Mouse (Mus musculus): Measurements from ENCODE around the gene Elp6. TPM values are rescaled to one million over a fixed set of nuclear protein-coding genes. Genes with fewer than 3 reads are reported as not detected.
"Not testable (repeated sequence)": the region's sequence is repeated elsewhere in the genome, so short reads cannot be mapped to it uniquely, and the experiment has no call there.

Elp6 gene
- polyA plus RNA-seq, 1 experiment from 2014 or later = 24.9 TPM

GRCm38 (mm10) chr9:110316503-110316902 is 11.5 kb downstream of the Elp6 start:
- H3K4me3 ChIP-seq (replicated peaks) = no peak overlapping the region
- WGBS = 93% methylated on average over 8 of the region's 8 CpGs
- H3K27ac ChIP-seq (replicated peaks) = no peak overlapping the region
- H3K4me2 ChIP-seq (replicated peaks) = no peak overlapping the region
- no peak for ATAC-seq (ENCODE audit: insufficient number of reproducible peaks, low FRiP score, low TSS enrichment, low read depth)
- no peak overlapping the region for H3K9ac ChIP-seq
- no peaks in the 10 kb centered on the region for H3K9me3 ChIP-seq (replicated peaks)
- H3K36me3 ChIP-seq = peaks cover 68% of the 10 kb centered on the region
- H3K27me3 ChIP-seq = no peaks in the 10 kb centered on the region
- H3K4me1 ChIP-seq = no peaks in the 10 kb centered on the region

GRCm38 (mm10) chr9:110320769-110321168 is 15.8 kb downstream of the Elp6 start:
- H3K9me3 ChIP-seq (replicated peaks) = no peaks in the 10 kb centered on the region
- H3K4me1 ChIP-seq = no peaks in the 10 kb centered on the region
- 89% methylated on average over 10 of the region's 10 CpGs for WGBS
- no peak overlapping the region for H3K27ac ChIP-seq (replicated peaks)
- H3K4me3 ChIP-seq (replicated peaks) = no peak overlapping the region
- H3K4me2 ChIP-seq (replicated peaks) = no peak overlapping the region
- peaks cover 41% of the 10 kb centered on the region for H3K36me3 ChIP-seq
- no peak for ATAC-seq (ENCODE audit: insufficient number of reproducible peaks, low FRiP score, low TSS enrichment, low read depth)
- H3K27me3 ChIP-seq = no peaks in the 10 kb centered on the region
- H3K9ac ChIP-seq = no peak overlapping the region

GRCm38 (mm10) chr9:110322972-110323371 is 18.0 kb downstream of the Elp6 start:
- H3K4me2 ChIP-seq (replicated peaks) = no peak overlapping the region
- no peaks in the 10 kb centered on the region for H3K9me3 ChIP-seq (replicated peaks)
- H3K4me1 ChIP-seq = no peaks in the 10 kb centered on the region
- no peaks in the 10 kb centered on the region for H3K27me3 ChIP-seq
- H3K4me3 ChIP-seq (replicated peaks) = no peak overlapping the region
- H3K9ac ChIP-seq = no peak overlapping the region
- no peak for ATAC-seq (ENCODE audit: insufficient number of reproducible peaks, low FRiP score, low TSS enrichment, low read depth)
- H3K36me3 ChIP-seq = peaks cover 29% of the 10 kb centered on the region; the same call in 1 of the 2 replicates
- H3K27ac ChIP-seq (replicated peaks) = no peak overlapping the region

- H3K4me2 ChIP-seq (replicated peaks) = no peak overlapping the region
- H3K27ac ChIP-seq (replicated peaks) = no peak overlapping the region
- no peak overlapping the region for H3K9ac ChIP-seq
- no peak for ATAC-seq (ENCODE audit: insufficient number of reproducible peaks, low FRiP score, low TSS enrichment, low read depth)
- no peak overlapping the region for H3K4me3 ChIP-seq (replicated peaks)
- H3K9me3 ChIP-seq (replicated peaks) = no peaks in the 10 kb centered on the region
- H3K27me3 ChIP-seq = no peaks in the 10 kb centered on the region
- H3K36me3 ChIP-seq = peaks cover 29% of the 10 kb centered on the region; the same call in 1 of the 2 replicates
- no peaks in the 10 kb centered on the region for H3K4me1 ChIP-seq
- 87% methylated on average over 1 of the region's 1 CpGs for WGBS
These were observed 19.2 kb downstream of the Elp6 start for GRCm38 (mm10) chr9:110324181-110324580.

GRCm38 (mm10) chr9:110328178-110328577 is 23.2 kb downstream of the Elp6 start:
- Histone ChIP-seq H3K4me1 (no peaks in the 10 kb centered on the region), H3K36me3 (0 out of 2 replicates have a peak, but pooled peaks cover under 1% of the 10 kb centered on the region), H3K9ac (no peak overlapping the region), H3K27ac (replicated peaks) (no peak overlapping the region), H3K4me2 (replicated peaks) (no peak overlapping the region), H3K4me3 (replicated peaks) (no peak overlapping the region), H3K27me3 (no peaks in the 10 kb centered on the region), H3K9me3 (replicated peaks) (no peaks in the 10 kb centered on the region)
- 81% methylated on average over 2 of the region's 2 CpGs for WGBS
- ATAC-seq (ENCODE audit: insufficient number of reproducible peaks, low FRiP score, low TSS enrichment, low read depth) = no peak

- no peak overlapping the region for H3K9ac ChIP-seq
- 72% methylated on average over 5 of the region's 5 CpGs for WGBS
- ATAC-seq (ENCODE audit: insufficient number of reproducible peaks, low FRiP score, low TSS enrichment, low read depth) = no peak
These were observed 24.1 kb downstream of the Elp6 start for GRCm38 (mm10) chr9:110328946-110329630.

GRCm38 (mm10) chr9:110329655-110330054 is 24.7 kb downstream of the Elp6 start:
- no peaks in the 10 kb centered on the region for H3K9me3 ChIP-seq (replicated peaks)
- no peak overlapping the region for H3K27ac ChIP-seq (replicated peaks)
- H3K4me3 ChIP-seq (replicated peaks) = no peak overlapping the region
- H3K27me3 ChIP-seq = no peaks in the 10 kb centered on the region
- ATAC-seq (ENCODE audit: insufficient number of reproducible peaks, low FRiP score, low TSS enrichment, low read depth) = no peak
- H3K36me3 ChIP-seq = no peaks in the 10 kb centered on the region
- 74% methylated on average over 21 of the region's 21 CpGs for WGBS
- no peak overlapping the region for H3K4me2 ChIP-seq (replicated peaks)
- H3K9ac ChIP-seq = no peak overlapping the region
- peaks cover 9% of the 10 kb centered on the region for H3K4me1 ChIP-seq

More at GRCm38 (mm10) chr9:110328946-110329630, 24.1 kb downstream of the Elp6 start:
- Histone ChIP-seq H3K9me3 (replicated peaks) (no peaks in the 10 kb centered on the region), H3K27me3 (no peaks in the 10 kb centered on the region), H3K4me1 (peaks cover 4% of the 10 kb centered on the region; the same call in 1 of the 2 replicates), H3K4me3 (replicated peaks) (no peak overlapping the region), H3K36me3 (no peaks in the 10 kb centered on the region), H3K27ac (replicated peaks) (no peak overlapping the region), H3K4me2 (replicated peaks) (no peak overlapping the region)

- no peaks in the 10 kb centered on the region for H3K36me3 ChIP-seq
- H3K9ac ChIP-seq = no peak overlapping the region
- H3K4me3 ChIP-seq (replicated peaks) = no peak overlapping the region
- WGBS = 38% methylated on average over 6 of the region's 6 CpGs
- peaks cover 15% of the 10 kb centered on the region for H3K4me1 ChIP-seq
- H3K4me2 ChIP-seq (replicated peaks) = no peak overlapping the region
- H3K27ac ChIP-seq (replicated peaks) = no peak overlapping the region
- no peak for ATAC-seq (ENCODE audit: insufficient number of reproducible peaks, low FRiP score, low TSS enrichment, low read depth)
- H3K27me3 ChIP-seq = no peaks in the 10 kb centered on the region
- H3K9me3 ChIP-seq (replicated peaks) = no peaks in the 10 kb centered on the region
These were observed 25.4 kb downstream of the Elp6 start for GRCm38 (mm10) chr9:110330341-110330740.

GRCm38 (mm10) chr9:110330913-110331312 is 25.9 kb downstream of the Elp6 start:
- not testable (repeated sequence) for H3K9ac ChIP-seq; H3K27ac ChIP-seq (replicated peaks); H3K27me3 ChIP-seq; ATAC-seq (ENCODE audit: insufficient number of reproducible peaks, low FRiP score, low TSS enrichment, low read depth); H3K4me2 ChIP-seq (replicated peaks); H3K4me3 ChIP-seq (replicated peaks); H3K9me3 ChIP-seq (replicated peaks); H3K36me3 ChIP-seq
- 82% methylated on average over 5 of the region's 5 CpGs for WGBS
- H3K4me1 ChIP-seq = peaks cover 16% of the 10 kb centered on the region

GRCm38 (mm10) chr9:110333135-110333895 is 28.3 kb downstream of the Elp6 start, which contains the start of gene Scap:
Scap (plus strand) TSS chr9:110333288.
- H3K27ac ChIP-seq (replicated peaks) = no peak within 1 kb of the TSS
- no peaks in the 10 kb centered on the region for H3K9me3 ChIP-seq (replicated peaks)
- H3K4me2 ChIP-seq (replicated peaks) = peak within 1 kb of the TSS; percentile 75
- peak; percentile 86 for ATAC-seq (ENCODE audit: insufficient number of reproducible peaks, low FRiP score, low TSS enrichment, low read depth)
- H3K9ac ChIP-seq = peak within 1 kb of the TSS; percentile 62
- H3K36me3 ChIP-seq = no peaks in the 10 kb centered on the region
- no peaks in the 10 kb centered on the region for H3K27me3 ChIP-seq
- peaks cover 16% of the 10 kb centered on the region for H3K4me1 ChIP-seq
- peak within 1 kb of the TSS; percentile 73 for H3K4me3 ChIP-seq (replicated peaks)
- WGBS = under 1% methylated on average over 60 of the region's 78 CpGs

- H3K9me3 ChIP-seq (replicated peaks) = no peaks in the 10 kb centered on the region
- ATAC-seq (ENCODE audit: insufficient number of reproducible peaks, low FRiP score, low TSS enrichment, low read depth) = no peak
- H3K4me1 ChIP-seq = peaks cover 19% of the 10 kb centered on the region
- H3K4me2 ChIP-seq (replicated peaks) = peak overlapping the region; percentile 75
- no peaks in the 10 kb centered on the region for H3K36me3 ChIP-seq
- no peaks in the 10 kb centered on the region for H3K27me3 ChIP-seq
- peak overlapping the region; percentile 73 for H3K4me3 ChIP-seq (replicated peaks)
- no peak overlapping the region for H3K27ac ChIP-seq (replicated peaks)
- 10% methylated on average over 12 of the region's 12 CpGs for WGBS
- peak overlapping the region; percentile 62 for H3K9ac ChIP-seq
These were observed 28.9 kb downstream of the Elp6 start for GRCm38 (mm10) chr9:110333896-110334259.

Data from embryonic facial prominence, embryonic 15.5 days (tissue).